Mouse (Mus musculus) hindbrain, postnatal 0 days (tissue): ENCODE data around the gene Hdgfl2. TPM values are rescaled to one million over a fixed set of nuclear protein-coding genes. Genes with fewer than 3 reads are reported as not detected.

Source experiments
- ATAC-seq: fragments of 200-750 bp; cut with Nextera tagmentation; 2 replicates; pipeline ENCODE4 v1.8.0; 2017; ENCODE audit warnings: mild to moderate bottlenecking, moderate TSS enrichment, moderate library complexity
- DNase-seq: peaks from one replicate; pipeline ENCODE4 v3.0.0-alpha.2; 2015; ENCODE audit warnings: low spot score
- H3K27ac ChIP-seq: fragments of 300-500 bp; sonication (generic); 2 replicates; pipeline ENCODE4 v1.5.1; 2014; ENCODE audit warnings: mild to moderate bottlenecking
- H3K27me3 ChIP-seq: fragments of 300-500 bp; sonication (generic); 2 replicates; pipeline ENCODE4 v1.6.1; 2014; ENCODE audit warnings: low read length, mixed read lengths; ENCODE audit not compliant: insufficient read depth
- H3K36me3 ChIP-seq: fragments of 300-500 bp; sonication (generic); 2 replicates; pipeline ENCODE4 v1.6.1; 2014; ENCODE audit warnings: low read length, mixed read lengths; ENCODE audit not compliant: insufficient read depth
- H3K4me1 ChIP-seq: fragments of 300-500 bp; sonication (generic); 2 replicates; pipeline ENCODE4 v1.6.1; 2014; ENCODE audit warnings: antibody characterized with exemption, low read length, mixed read lengths; ENCODE audit not compliant: insufficient read depth
- H3K4me2 ChIP-seq: fragments of 300-500 bp; sonication (generic); 2 replicates; pipeline ENCODE4 v1.6.1; 2014; ENCODE audit warnings: low read depth, mild to moderate bottlenecking, low read length, moderate library complexity, mixed read lengths
- H3K4me3 ChIP-seq: fragments of 300-500 bp; sonication (generic); 2 replicates; pipeline ENCODE4 v1.5.1; 2014; ENCODE audit warnings: low read length
- H3K9ac ChIP-seq: fragments of 300-500 bp; sonication (generic); replicated peaks from 2 replicates; pipeline ENCODE4 v1.6.1; 2014; ENCODE audit warnings: mild to moderate bottlenecking, low read length, moderate library complexity, mixed read lengths
- H3K9me3 ChIP-seq: fragments of 300-500 bp; sonication (generic); 2 replicates; pipeline ENCODE4 v1.6.1; 2016; ENCODE audit warnings: low read length, mixed read lengths
- CTCF ChIP-seq: IDR thresholded peaks from 2 replicates; pipeline ENCODE4 v1.5.1; 2016; ENCODE audit warnings: antibody characterized with exemption, control low read depth, low read depth
- WGBS: fragments of 180-500 bp; shearing (Covaris S2); extraction: QIAGEN DNeasy Blood & Tissue Kit; methylation state at CpG from one replicate; pipeline ENCODE4 v1.1.7; 2014; 5-methylcytosine and 5-hydroxymethylcytosine counted together
- polyA plus RNA-seq: library from polyadenylated mRNA; unstranded; fragments of >200 nt; fragmentation: Nextera tagmentation; extraction: Ambion mirVana; gene quantifications from 2 replicates; pipeline ENCODE4 v1.2.1, GENCODE M21; 2015
- total RNA-seq: library from RNA; depleted of rRNA; stranded (reverse); fragments of >200 nt; gene quantifications from 2 replicates; pipeline ENCODE4 v1.2.3, GENCODE M21; 2014

The Hdgfl2 gene
- total and polyA plus RNA-seq, 2 experiments from 2014 or later, result 70.0 to 109 TPM

GRCm38 (mm10) chr17:56139858-56140595 lies 60.6 kb downstream of the Hdgfl2 start, which contains the start of gene Sema6b:
Sema6b (minus strand) TSS chr17:56140343.
- peak; percentile 41 for TF ChIP-seq CTCF
- DNase-seq, result peak; percentile 87
- Histone ChIP-seq H3K4me1 (peaks cover 13% of the 10 kb centered on the region; the same call in 1 of the 2 replicates), H3K36me3 (no peaks in the 10 kb centered on the region), H3K4me3 (peak within 1 kb of the TSS; percentile 76), H3K27ac (peak within 1 kb of the TSS; percentile 78), H3K27me3 (no peaks in the 10 kb centered on the region), H3K9me3 (no peaks in the 10 kb centered on the region), H3K9ac (peak within 1 kb of the TSS; percentile 83), H3K4me2 (peak within 1 kb of the TSS; percentile 81)
- WGBS, result 1% methylated on average over 77 of the region's 79 CpGs
- ATAC-seq, result peak; percentile 45

DNA sequence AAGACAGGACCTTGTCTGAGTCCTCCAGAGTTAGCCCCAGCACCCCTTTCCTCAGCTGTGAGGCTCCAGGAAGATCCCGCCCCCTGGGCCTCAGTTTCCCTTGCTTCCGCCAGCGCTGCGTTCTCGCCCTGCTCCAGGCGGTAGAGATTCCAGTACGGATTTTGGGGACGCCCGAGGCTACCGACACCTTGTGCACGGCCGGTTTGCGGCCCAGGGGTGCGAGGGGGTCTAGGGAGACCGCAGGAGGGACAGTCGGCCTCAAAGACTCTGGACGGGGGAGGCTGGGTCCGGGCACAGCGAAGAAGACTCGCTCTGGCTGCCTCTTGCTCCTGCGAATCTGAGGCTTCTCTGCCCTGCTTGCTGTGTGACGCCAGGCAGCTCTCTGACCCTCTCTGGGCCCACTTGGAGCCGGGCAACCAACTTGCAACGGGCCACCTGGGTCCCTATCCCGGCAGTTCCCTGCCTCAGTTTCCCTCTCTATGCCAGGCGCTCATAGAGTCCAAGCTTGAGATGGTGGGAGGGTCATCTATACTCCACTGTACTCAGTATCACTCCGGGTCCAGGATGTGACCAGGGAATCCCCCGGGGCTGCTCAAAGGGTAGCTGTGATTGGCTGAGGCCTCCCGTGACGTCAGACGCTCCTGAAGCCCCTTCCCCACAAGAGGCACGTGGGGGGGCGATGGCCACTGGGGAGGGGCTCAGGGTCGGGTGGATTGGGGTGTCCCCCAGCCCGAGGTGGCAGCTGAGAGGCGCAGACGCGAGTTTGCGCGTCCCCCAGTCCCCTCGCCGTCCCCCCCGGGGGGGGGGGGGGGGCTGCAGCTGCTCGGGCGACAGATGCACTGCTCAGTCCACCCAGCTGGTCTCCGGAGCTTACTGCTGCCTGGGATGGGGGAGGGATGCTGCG lies 62.5 kb downstream of the Hdgfl2 start:
- peaks cover 13% of the 10 kb centered on the region; the same call in 1 of the 2 replicates for H3K4me1 ChIP-seq
- peak overlapping the region; percentile 70 for H3K4me2 ChIP-seq
- no peak overlapping the region for H3K27ac ChIP-seq
- no peaks in the 10 kb centered on the region for H3K27me3 ChIP-seq
- no peak for TF ChIP-seq CTCF
- H3K36me3 ChIP-seq, result no peaks in the 10 kb centered on the region
- no peaks in the 10 kb centered on the region for H3K9me3 ChIP-seq
- ATAC-seq, result peak; percentile 69
- peak overlapping the region; percentile 42 for H3K4me3 ChIP-seq
- H3K9ac ChIP-seq, result peak overlapping the region; percentile 44
- 1% methylated on average over 40 of the region's 47 CpGs for WGBS
- DNase-seq, result peak; percentile 76

DNA sequence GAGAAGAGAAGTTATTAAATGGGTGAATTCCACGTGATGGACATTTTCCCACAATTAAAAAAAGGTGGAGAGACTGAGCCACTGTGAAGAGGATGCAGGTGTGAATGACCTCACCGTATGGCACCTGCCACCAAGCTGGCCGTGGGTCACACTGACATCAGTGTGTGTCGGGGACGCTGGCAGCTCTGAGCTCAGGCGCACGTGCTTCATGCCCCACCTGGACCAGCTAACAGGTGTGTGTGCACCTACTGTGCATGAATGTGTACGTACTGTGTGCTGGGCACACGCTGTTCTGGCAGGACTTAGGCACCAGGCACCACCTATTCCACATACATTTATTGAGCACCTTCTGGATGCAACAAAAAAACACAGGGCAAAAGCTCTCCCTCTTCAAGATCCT lies 65.1 kb downstream of the Hdgfl2 start:
- no peak for TF ChIP-seq CTCF
- H3K27me3 ChIP-seq, result no peaks in the 10 kb centered on the region
- H3K36me3 ChIP-seq, result no peaks in the 10 kb centered on the region
- ATAC-seq (no peak), DNase-seq (no peak)
- no peak overlapping the region for H3K27ac ChIP-seq
- no peak overlapping the region for H3K4me2 ChIP-seq
- H3K4me1 ChIP-seq, result peaks cover 17% of the 10 kb centered on the region; the same call in 1 of the 2 replicates
- no peak overlapping the region for H3K4me3 ChIP-seq
- H3K9ac ChIP-seq, result no peak overlapping the region
- 75% methylated on average over 9 of the region's 9 CpGs for WGBS
- no peaks in the 10 kb centered on the region for H3K9me3 ChIP-seq

DNA sequence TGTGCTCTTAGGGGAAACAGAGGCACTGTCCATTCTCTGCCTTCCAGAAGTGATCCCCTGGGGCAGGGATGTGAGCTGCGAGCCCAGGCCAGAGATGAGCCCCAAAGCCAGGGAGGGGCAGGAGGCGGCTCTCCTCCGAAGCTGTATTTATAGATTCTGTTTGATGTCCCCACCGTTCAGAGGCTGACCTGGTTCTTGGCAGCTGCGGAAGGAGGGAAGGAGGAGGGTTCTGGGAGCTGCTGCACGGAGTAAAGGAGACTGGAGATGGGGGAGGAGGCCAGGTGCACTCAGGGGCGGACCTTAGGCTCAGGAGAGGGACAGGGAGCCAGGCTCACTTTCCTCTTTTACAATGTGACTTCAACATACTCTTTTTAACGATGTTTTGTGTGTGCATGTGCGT lies 66.7 kb downstream of the Hdgfl2 start:
- Histone ChIP-seq H3K27me3 (no peaks in the 10 kb centered on the region), H3K9ac (no peak overlapping the region), H3K36me3 (no peaks in the 10 kb centered on the region), H3K4me2 (no peak overlapping the region), H3K4me3 (no peak overlapping the region), H3K27ac (no peak overlapping the region), H3K9me3 (no peaks in the 10 kb centered on the region), H3K4me1 (peaks cover 17% of the 10 kb centered on the region; the same call in 1 of the 2 replicates)
- no peak for TF ChIP-seq CTCF
- WGBS, result 22% methylated on average over 9 of the region's 9 CpGs
- no peak for ATAC-seq
- no peak for DNase-seq

GRCm38 (mm10) chr17:56147420-56147819 lies 68.0 kb downstream of the Hdgfl2 start:
- no peaks in the 10 kb centered on the region for H3K36me3 ChIP-seq
- peaks cover 7% of the 10 kb centered on the region; the same call in 1 of the 2 replicates for H3K4me1 ChIP-seq
- no peak overlapping the region for H3K27ac ChIP-seq
- no peak for DNase-seq
- H3K4me3 ChIP-seq, result no peak overlapping the region
- TF ChIP-seq CTCF, result no peak
- H3K9ac ChIP-seq, result no peak overlapping the region
- no peaks in the 10 kb centered on the region for H3K9me3 ChIP-seq
- ATAC-seq, result no peak
- H3K27me3 ChIP-seq, result no peaks in the 10 kb centered on the region
- H3K4me2 ChIP-seq, result no peak overlapping the region
- 56% methylated on average over 12 of the region's 12 CpGs for WGBS

DNA sequence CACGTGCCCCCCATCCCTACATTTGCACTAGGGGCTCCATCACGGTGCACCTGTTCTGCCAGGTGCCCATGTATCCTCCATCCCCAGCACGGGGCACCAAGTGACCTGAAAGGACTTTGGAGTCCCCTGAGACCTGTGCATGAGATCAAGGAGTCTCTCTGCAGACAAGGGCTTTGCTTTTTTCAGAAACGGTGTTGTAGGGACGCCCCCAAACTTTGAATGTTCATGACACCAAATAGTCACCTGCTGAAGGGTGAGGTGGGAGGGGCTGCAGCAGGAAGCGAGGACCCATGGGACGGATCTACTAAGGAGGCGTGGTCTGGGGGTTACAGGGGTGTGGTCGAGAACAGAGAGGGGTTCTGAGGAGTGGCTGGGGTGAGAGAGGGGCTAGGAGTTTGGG lies 68.8 kb downstream of the Hdgfl2 start:
- DNase-seq (no peak), ATAC-seq (no peak)
- Histone ChIP-seq H3K27ac (no peak overlapping the region), H3K9me3 (no peaks in the 10 kb centered on the region), H3K4me3 (no peak overlapping the region; the same call in 1 of the 2 replicates), H3K27me3 (no peaks in the 10 kb centered on the region), H3K4me1 (peaks cover 7% of the 10 kb centered on the region; the same call in 1 of the 2 replicates), H3K4me2 (peak overlapping the region; percentile 73), H3K9ac (peak overlapping the region; percentile 53; the same call in 1 of the 2 replicates), H3K36me3 (no peaks in the 10 kb centered on the region)
- TF ChIP-seq CTCF, result no peak
- WGBS, result 18% methylated on average over 9 of the region's 9 CpGs
